Mouse (Mus musculus): Measurements from ENCODE around the gene Abr. TPM values are rescaled to one million over a fixed set of nuclear protein-coding genes. Genes with fewer than 3 reads are reported as not detected.

Abr gene
- polyA plus RNA-seq, 1 experiment = 54.8 TPM

DNA sequence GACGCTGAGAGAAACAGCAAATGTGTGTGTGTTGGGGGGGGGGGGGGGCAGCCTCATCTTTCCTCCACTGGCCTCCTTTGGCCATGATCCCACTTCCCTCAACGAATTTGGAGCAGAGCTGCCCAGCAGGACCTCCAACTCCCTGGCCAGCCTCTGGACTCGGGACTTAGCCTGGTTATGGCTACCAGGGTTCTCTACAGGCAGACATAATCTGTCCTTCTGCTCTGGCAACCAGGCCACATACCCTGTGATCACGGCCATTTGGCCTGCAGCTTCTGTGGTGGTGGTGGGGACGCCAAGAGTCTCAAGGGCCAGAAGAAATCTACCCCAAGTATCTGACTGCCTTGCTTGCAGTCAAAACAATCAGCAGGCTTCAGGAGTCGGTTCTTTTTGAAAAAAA lies 249.6 kb downstream of the Abr start:
- Histone ChIP-seq H3K4me3 (replicated peaks; ENCODE audit: extremely low read depth, low read depth, low read length) (no peak overlapping the region), H3K4me1 (ENCODE audit: control insufficient read depth, insufficient read depth, low read length) (peaks cover 14% of the 10 kb centered on the region)
- DNase-seq = no peak
- TF ChIP-seq POLR2A (IDR thresholded peaks at IDR 0.05; ENCODE audit: borderline replicate concordance, extremely low read depth, low read depth, low read length) (no peak), CTCF (IDR thresholded peaks at IDR 0.05; ENCODE audit: insufficient read depth, low read length) (no peak)
- 41% methylated on average over 6 of the region's 6 CpGs for WGBS

DNA sequence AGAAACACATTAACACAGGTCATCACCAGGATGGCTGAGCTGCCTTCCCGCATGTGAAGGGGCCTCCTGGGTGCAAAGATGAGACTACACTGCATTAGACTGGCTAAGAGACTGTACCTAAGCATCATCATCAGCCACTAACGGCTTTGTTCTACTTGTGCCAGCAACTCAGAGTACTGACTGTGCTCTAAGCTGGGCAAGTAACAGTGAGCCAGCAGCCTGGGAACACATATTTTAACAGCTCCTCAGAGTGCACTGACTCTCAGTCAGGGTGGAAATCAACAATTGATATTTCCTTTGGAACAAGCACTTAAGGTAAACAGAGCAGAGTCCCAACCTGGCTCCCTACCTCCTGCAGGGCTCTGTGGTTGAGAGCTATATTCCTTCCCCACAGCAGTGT lies 250.0 kb downstream of the Abr start:
- TF ChIP-seq POLR2A (IDR thresholded peaks at IDR 0.05; ENCODE audit: borderline replicate concordance, extremely low read depth, low read depth, low read length) = no peak
- no peak for TF ChIP-seq CTCF (IDR thresholded peaks at IDR 0.05; ENCODE audit: insufficient read depth, low read length)
- WGBS = 49% methylated on average over 2 of the region's 2 CpGs
- H3K4me1 ChIP-seq (ENCODE audit: control insufficient read depth, insufficient read depth, low read length) = peaks cover 14% of the 10 kb centered on the region
- H3K4me3 ChIP-seq (replicated peaks; ENCODE audit: extremely low read depth, low read depth, low read length) = no peak overlapping the region
- DNase-seq = no peak

GRCm38 (mm10) chr11:76370491-76370890 lies 251.6 kb downstream of the Abr start:
- Histone ChIP-seq H3K4me1 (ENCODE audit: control insufficient read depth, insufficient read depth, low read length) (peaks cover 14% of the 10 kb centered on the region), H3K4me3 (replicated peaks; ENCODE audit: extremely low read depth, low read depth, low read length) (no peak overlapping the region)
- no peak for TF ChIP-seq CTCF (IDR thresholded peaks at IDR 0.05; ENCODE audit: insufficient read depth, low read length)
- no peak for TF ChIP-seq POLR2A (IDR thresholded peaks at IDR 0.05; ENCODE audit: borderline replicate concordance, extremely low read depth, low read depth, low read length)
- no peak for DNase-seq

Other genes with a start within 250 kb of the Abr start
- 16.0 and 19.1 TPM in 2 replicates for gene Nxn, start 223.2 kb downstream of the Abr start, polyA plus RNA-seq (2012; rRNA removed)
- 9.8 and 10.5 TPM in 2 replicates for gene Timm22, start 215.4 kb downstream of the Abr start, polyA plus RNA-seq (2012; rRNA removed)
- gene Bhlha9, start 50.2 kb upstream of the Abr start, polyA plus RNA-seq (2012; rRNA removed) = not detected in 2 replicates
- gene Trarg1, start 57.5 kb upstream of the Abr start, polyA plus RNA-seq (2012; rRNA removed) = 5.3 and 7.5 TPM in 2 replicates
- gene Gosr1, start 141.3 kb upstream of the Abr start, polyA plus RNA-seq (2012; rRNA removed) = 14.3 and 21.2 TPM in 2 replicates
- gene Cpd, start 224.7 kb upstream of the Abr start, polyA plus RNA-seq (2012; rRNA removed) = 36.9 and 49.0 TPM in 2 replicates